In genomic region chr12:27765948-27766347, GRCm38 (mm10) we compare ENCODE assay signal across 24 mouse cellular contexts.
A peak's percentile ranks its signal among the peaks of the same experiment; 100 is the strongest.
DNase-seq lines count a peak whose midpoint lies in the region; ATAC-seq and TF ChIP-seq lines count a peak whose summit lies in the region.
"Had no signal": no experiment of that assay in that cellular context is flagged by ENCODE, and none has a peak within 500 bp of the region (broad histone marks: within the 10 kb centered on the region; RNA-seq: fewer than 3 reads in every experiment).

No protein-coding gene starts in this region.

- H3K9ac ChIP-seq in kidney, embryonic 14.5 days (ENCODE audit: low read depth, low read length): no peak overlapping the region
- H3K9ac ChIP-seq in kidney, postnatal 0 days (ENCODE audit: low read depth, low read length): no peak overlapping the region
- H3K9ac ChIP-seq: embryonic facial prominence, embryonic 12.5 days; forebrain, embryonic 13.5 days; forebrain, embryonic 15.5 days had no signal

- H3K27me3 ChIP-seq in kidney, embryonic 14.5 days (ENCODE audit: control insufficient read depth, insufficient read depth, low read length): no peaks in the 10 kb centered on the region
- H3K27me3 ChIP-seq in kidney, postnatal 0 days (ENCODE audit: insufficient read depth, low read length): no peaks in the 10 kb centered on the region
- H3K27me3 ChIP-seq: CH12.LX; embryonic facial prominence, embryonic 12.5 days; forebrain, embryonic 13.5 days; forebrain, embryonic 15.5 days; Patski had no signal

- H3K36me3 ChIP-seq in kidney, embryonic 14.5 days (ENCODE audit: control insufficient read depth, insufficient read depth, low read length): no peaks in the 10 kb centered on the region
- H3K36me3 ChIP-seq in kidney, postnatal 0 days (ENCODE audit: insufficient read depth, low read length): no peaks in the 10 kb centered on the region
- H3K36me3 ChIP-seq: embryonic facial prominence, embryonic 10.5 days; embryonic facial prominence, embryonic 12.5 days; forebrain, embryonic 15.5 days; G1E had no signal

- WGBS in kidney, embryonic 14.5 days: 5% methylated on average over 1 of the region's 1 CpGs
- 3% methylated on average over 1 of the region's 1 CpGs for WGBS in kidney, postnatal 0 days

- 0 out of 2 replicates have a peak, but pooled peaks cover 6% of the 10 kb centered on the region for H3K4me1 ChIP-seq in kidney, embryonic 14.5 days (ENCODE audit: control insufficient read depth, insufficient read depth, low read length)
- H3K4me1 ChIP-seq in kidney, postnatal 0 days (replicated peaks; ENCODE audit: insufficient read depth, low read length): no peaks in the 10 kb centered on the region
- H3K4me1 ChIP-seq: embryonic facial prominence, embryonic 10.5 days; embryonic facial prominence, embryonic 12.5 days; forebrain, embryonic 13.5 days; forebrain, embryonic 15.5 days had no signal

- no peaks in the 10 kb centered on the region for H3K9me3 ChIP-seq in kidney, embryonic 14.5 days (ENCODE audit: control insufficient read depth, low read length)
- no peaks in the 10 kb centered on the region for H3K9me3 ChIP-seq in kidney, postnatal 0 days (replicated peaks; ENCODE audit: low read length)
- H3K9me3 ChIP-seq: embryonic facial prominence, embryonic 10.5 days; embryonic facial prominence, embryonic 12.5 days; forebrain, embryonic 13.5 days; forebrain, embryonic 15.5 days had no signal

- no peak for DNase-seq in kidney, postnatal 25 days
- DNase-seq in kidney, postnatal 0 days (ENCODE audit: low spot score): peak; percentile 64
- no peak for DNase-seq in kidney, postnatal 4 days
- peak; percentile 1 for DNase-seq in lung, postnatal 36 days
- DNase-seq in lung, adult 18-20 months: no peak
- DNase-seq: adrenal gland, adult 8-10 months; adrenal gland, postnatal 14 days; adrenal gland, postnatal 36 days; B cell, adult 2 months; cerebellum, adult 11-12 months; cerebellum, adult 2 months; cerebellum, adult 9-10 months; cerebellum, postnatal 10 days; cerebellum, postnatal 25 days had no signal

- no peak for TF ChIP-seq CTCF in kidney, postnatal 0 days (IDR thresholded peaks at IDR 0.05; ENCODE audit: low read depth)

- no peak overlapping the region for H3K4me3 ChIP-seq in kidney, embryonic 14.5 days (ENCODE audit: low read length)
- H3K4me3 ChIP-seq in kidney, postnatal 0 days (replicated peaks; ENCODE audit: low read depth, low read length): no peak overlapping the region
- H3K4me3 ChIP-seq: embryonic facial prominence, embryonic 10.5 days; embryonic facial prominence, embryonic 12.5 days; forebrain, embryonic 13.5 days; forebrain, embryonic 15.5 days had no signal

- H3K4me2 ChIP-seq in kidney, embryonic 14.5 days (replicated peaks; ENCODE audit: low read depth, low read length): no peak overlapping the region
- no peak overlapping the region for H3K4me2 ChIP-seq in kidney, postnatal 0 days (ENCODE audit: low read length)
- H3K4me2 ChIP-seq: embryonic facial prominence, embryonic 12.5 days; forebrain, embryonic 13.5 days; forebrain, embryonic 15.5 days had no signal

- peak; percentile 68 for ATAC-seq in kidney, embryonic 14.5 days (ENCODE audit: low FRiP score, low TSS enrichment)
- no peak for ATAC-seq in kidney, postnatal 0 days (replicated peaks; ENCODE audit: low FRiP score, low read depth)
- ATAC-seq: activated CD4-positive, CD25-positive, alpha-beta regulatory T cell, adult 4 months; CD4-positive, CD25-positive, alpha-beta regulatory T cell, adult 4 months; forebrain, embryonic 13.5 days; forebrain, embryonic 15.5 days; Patski had no signal

- H3K27ac ChIP-seq in kidney, embryonic 14.5 days (ENCODE audit: low read depth, low read length): no peak overlapping the region
- no peak overlapping the region for H3K27ac ChIP-seq in kidney, postnatal 0 days
- H3K27ac ChIP-seq: embryonic facial prominence, embryonic 10.5 days; embryonic facial prominence, embryonic 12.5 days; forebrain, embryonic 13.5 days; forebrain, embryonic 15.5 days had no signal

Comparison
In these comparisons a context has a peak if more than half of its experiments do, and no peak if none do; other contexts are left out.
1. DNase-seq: peak in kidney, postnatal 0 days (single experiment) and lung, postnatal 36 days (single experiment); none in kidney, postnatal 25 days (0 of 2), kidney, postnatal 4 days (0 of 2) and lung, adult 18-20 months (0 of 2).